Mouse (Mus musculus) C2C12 (cell line): Measurements from ENCODE around the gene Sertad2. TPM values are rescaled to one million over a fixed set of nuclear protein-coding genes. Genes with fewer than 3 reads are reported as not detected.

ENCODE experiments used
- H3K27me3 ChIP-seq: one replicate; pipeline ENCODE4 v1.6.1; 2011; ENCODE audit not compliant: control insufficient read depth, insufficient read depth, insufficient read length
- H3K36me3 ChIP-seq: one replicate; pipeline ENCODE4 v1.6.1; 2011; ENCODE audit not compliant: control insufficient read depth, insufficient read depth
- H3K4me3 ChIP-seq: one replicate; pipeline ENCODE4 v1.5.1; 2011; ENCODE audit warnings: mild to moderate bottlenecking, control low read depth; ENCODE audit not compliant: poor library complexity, insufficient read depth, severe bottlenecking
- H3K79me2 ChIP-seq: one replicate; pipeline ENCODE4 v1.6.1; 2011; ENCODE audit not compliant: control insufficient read depth, insufficient read depth
- H3K79me3 ChIP-seq: one replicate; pipeline ENCODE4 v1.6.1; 2011; ENCODE audit warnings: low read depth, control low read depth
- H3ac ChIP-seq: one replicate; pipeline ENCODE3; 2011; ENCODE audit warnings: low read depth; ENCODE audit not compliant: control insufficient read depth, insufficient read length
- CEBPB ChIP-seq: IDR thresholded peaks from one replicate; pipeline ENCODE4 v1.6.1; 2011; ENCODE audit warnings: low read depth, mild to moderate bottlenecking, control low read depth, moderate library complexity
- CTCF ChIP-seq: IDR thresholded peaks from one replicate; pipeline ENCODE4 v1.5.1; 2011; ENCODE audit not compliant: control insufficient read depth, insufficient read depth, insufficient read length
- FOSL1 ChIP-seq: IDR thresholded peaks from one replicate; pipeline ENCODE4 v1.8.0; 2011; ENCODE audit warnings: mild to moderate bottlenecking, low read length; ENCODE audit not compliant: poor library complexity, insufficient read depth, severe bottlenecking
- MAX ChIP-seq: IDR thresholded peaks from one replicate; pipeline ENCODE4 v1.6.1; 2011; ENCODE audit warnings: mild to moderate bottlenecking, control low read depth
- MYOD1 ChIP-seq: IDR thresholded peaks from one replicate; pipeline ENCODE4 v1.6.1; 2011; ENCODE audit warnings: low read depth; ENCODE audit not compliant: control insufficient read depth, insufficient read length
- MYOG ChIP-seq: IDR thresholded peaks from one replicate; pipeline ENCODE4 v1.6.1; 2011; ENCODE audit not compliant: control insufficient read depth, insufficient read length; ENCODE audit errors: extremely low read depth
- USF1 ChIP-seq: IDR thresholded peaks from one replicate; pipeline ENCODE4 v1.6.1; 2011; ENCODE audit warnings: low read depth, mild to moderate bottlenecking, control low read depth, moderate library complexity
- polyA plus RNA-seq: library from polyadenylated mRNA; unstranded; fragments of >200 nt; fragmentation: generic; extraction: Trizol; gene quantifications from one replicate; pipeline ENCODE4 v1.2.1, GENCODE M21; 2012; ENCODE audit warnings: missing spikeins

Sertad2 gene
- polyA plus RNA-seq, 1 experiment = 15.5 TPM

GRCm38 (mm10) chr11:20514757-20515156, 28.3 kb upstream of the Sertad2 start:
- Histone ChIP-seq H3K36me3 (no peaks in the 10 kb centered on the region), H3ac (no peak overlapping the region), H3K79me2 (no peaks in the 10 kb centered on the region), H3K4me3 (no peak overlapping the region), H3K27me3 (no peaks in the 10 kb centered on the region), H3K79me3 (no peaks in the 10 kb centered on the region)
- TF ChIP-seq CTCF = no peak
- no peak for TF ChIP-seq MAX
- no peak for TF ChIP-seq USF1
- no peak for TF ChIP-seq MYOD1
- TF ChIP-seq MYOG = no peak
- no peak for TF ChIP-seq CEBPB
- no peak for TF ChIP-seq FOSL1

GRCm38 (mm10) chr11:20521321-20521720, 21.7 kb upstream of the Sertad2 start:
- H3K36me3 ChIP-seq = no peaks in the 10 kb centered on the region
- no peaks in the 10 kb centered on the region for H3K27me3 ChIP-seq
- no peak overlapping the region for H3ac ChIP-seq
- TF ChIP-seq FOSL1 = no peak
- no peak for TF ChIP-seq MYOG
- TF ChIP-seq MAX = no peak
- no peak for TF ChIP-seq CEBPB
- no peak for TF ChIP-seq MYOD1
- H3K79me2 ChIP-seq = no peaks in the 10 kb centered on the region
- H3K4me3 ChIP-seq = no peak overlapping the region
- H3K79me3 ChIP-seq = no peaks in the 10 kb centered on the region

- Histone ChIP-seq H3K79me2 (no peaks in the 10 kb centered on the region), H3K4me3 (no peak overlapping the region), H3K27me3 (no peaks in the 10 kb centered on the region), H3ac (no peak overlapping the region), H3K36me3 (no peaks in the 10 kb centered on the region), H3K79me3 (no peaks in the 10 kb centered on the region)
- TF ChIP-seq FOSL1 (no peak), MYOG (no peak), CEBPB (no peak), CTCF (no peak), USF1 (no peak), MAX (no peak), MYOD1 (no peak)
These were observed 20.3 kb upstream of the Sertad2 start for GRCm38 (mm10) chr11:20522750-20523149.

- no peaks in the 10 kb centered on the region for H3K79me3 ChIP-seq
- TF ChIP-seq USF1 (no peak), CTCF (no peak), MYOG (no peak), CEBPB (no peak), FOSL1 (no peak), MYOD1 (no peak), MAX (no peak)
These were observed 18.6 kb upstream of the Sertad2 start for GRCm38 (mm10) chr11:20524435-20524834.

GRCm38 (mm10) chr11:20525909-20526308, 17.1 kb upstream of the Sertad2 start:
- peaks cover 2% of the 10 kb centered on the region for H3K79me2 ChIP-seq
- H3ac ChIP-seq = no peak overlapping the region
- TF ChIP-seq MYOG = no peak
- TF ChIP-seq CTCF = no peak
- no peak for TF ChIP-seq MAX
- TF ChIP-seq USF1 = no peak
- no peak for TF ChIP-seq MYOD1
- TF ChIP-seq CEBPB = no peak
- no peak for TF ChIP-seq FOSL1
- no peaks in the 10 kb centered on the region for H3K27me3 ChIP-seq
- H3K36me3 ChIP-seq = no peaks in the 10 kb centered on the region
- H3K79me3 ChIP-seq = no peaks in the 10 kb centered on the region
- H3K4me3 ChIP-seq = no peak overlapping the region

More at GRCm38 (mm10) chr11:20524435-20524834, 18.6 kb upstream of the Sertad2 start:
- no peaks in the 10 kb centered on the region for H3K36me3 ChIP-seq
- H3K79me2 ChIP-seq = no peaks in the 10 kb centered on the region
- no peak overlapping the region for H3ac ChIP-seq
- H3K4me3 ChIP-seq = no peak overlapping the region
- H3K27me3 ChIP-seq = no peaks in the 10 kb centered on the region

- Histone ChIP-seq H3ac (no peak overlapping the region), H3K4me3 (no peak overlapping the region), H3K27me3 (no peaks in the 10 kb centered on the region), H3K79me2 (peaks cover 4% of the 10 kb centered on the region), H3K36me3 (no peaks in the 10 kb centered on the region), H3K79me3 (no peaks in the 10 kb centered on the region)
- TF ChIP-seq MYOG (no peak), CTCF (no peak), USF1 (no peak)
These were observed 15.2 kb upstream of the Sertad2 start for GRCm38 (mm10) chr11:20527901-20528300.
